Mouse (Mus musculus): ENCODE data around the gene Mrpl1. TPM values are rescaled to one million over a fixed set of nuclear protein-coding genes. Genes with fewer than 3 reads are reported as not detected.
A peak's percentile ranks its signal among the peaks of the same experiment; 100 is the strongest.

Mrpl1 gene
- 2.7 TPM in 2 replicates for polyA plus RNA-seq (2012; rRNA removed)

DNA sequence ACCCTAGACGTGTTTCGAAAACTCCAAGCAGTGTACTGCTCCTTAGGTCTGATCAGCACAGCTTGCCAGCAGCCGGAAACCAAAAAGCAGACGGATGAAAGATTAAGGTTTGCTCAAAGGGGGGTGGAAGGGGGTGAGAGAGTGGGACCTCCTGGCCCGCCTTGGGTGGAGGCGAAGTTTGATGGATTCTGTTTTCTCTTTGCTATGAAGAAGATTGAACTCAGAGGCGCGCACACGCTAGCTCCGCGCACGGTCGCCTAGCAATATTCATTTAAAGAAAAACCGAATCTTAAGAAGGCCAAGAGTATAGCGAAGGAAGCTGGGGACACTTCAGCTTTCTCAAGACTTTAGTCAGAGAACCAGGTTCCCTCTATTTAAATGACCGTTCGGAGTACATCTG, at the start of gene Mrpl1:
TSS of gene Mrpl1 (plus strand) at position 35 of the 400 bp plus-strand sequence.
- Histone ChIP-seq H3K27me3 (ENCODE audit: control insufficient read depth, insufficient read depth, low read length) (no peaks in the 10 kb centered on the region), H3K36me3 (ENCODE audit: control insufficient read depth, insufficient read depth, low read length) (no peaks in the 10 kb centered on the region), H3K27ac (ENCODE audit: control insufficient read depth, insufficient read depth, low read length) (peak within 1 kb of the TSS; percentile 90), H3K4me3 (ENCODE audit: control insufficient read depth, insufficient read depth, low read length) (peak within 1 kb of the TSS; percentile 63), H3K4me1 (replicated peaks; ENCODE audit: control insufficient read depth, insufficient read depth, low read length) (peaks cover 5% of the 10 kb centered on the region)
- peak; percentile 63 for DNase-seq
- under 1% methylated on average over 17 of the region's 17 CpGs for WGBS
- no peak for TF ChIP-seq CTCF (IDR thresholded peaks at IDR 0.05; ENCODE audit: borderline replicate concordance, control insufficient read depth, extremely low read depth, insufficient read depth, low read length, poor library complexity)
- no peak for TF ChIP-seq POLR2A (IDR thresholded peaks at IDR 0.05; ENCODE audit: control insufficient read depth, extremely low read depth, insufficient read depth, low read length, poor library complexity)

- DNase-seq = peak; percentile 42
- Histone ChIP-seq H3K27ac (ENCODE audit: control insufficient read depth, insufficient read depth, low read length) (peak overlapping the region; percentile 67), H3K4me3 (ENCODE audit: control insufficient read depth, insufficient read depth, low read length) (peak overlapping the region; percentile 77), H3K36me3 (ENCODE audit: control insufficient read depth, insufficient read depth, low read length) (no peaks in the 10 kb centered on the region), H3K27me3 (ENCODE audit: control insufficient read depth, insufficient read depth, low read length) (no peaks in the 10 kb centered on the region), H3K4me1 (replicated peaks; ENCODE audit: control insufficient read depth, insufficient read depth, low read length) (peaks cover 3% of the 10 kb centered on the region; the same call in 1 of the 2 replicates)
- no peak for TF ChIP-seq POLR2A (IDR thresholded peaks at IDR 0.05; ENCODE audit: control insufficient read depth, extremely low read depth, insufficient read depth, low read length, poor library complexity)
- TF ChIP-seq CTCF (IDR thresholded peaks at IDR 0.05; ENCODE audit: borderline replicate concordance, control insufficient read depth, extremely low read depth, insufficient read depth, low read length, poor library complexity) = no peak
- WGBS = under 1% methylated on average over 50 of the region's 50 CpGs
These were observed 48.6 kb upstream of the Mrpl1 start for GRCm38 (mm10) chr5:96160467-96161262.

GRCm38 (mm10) chr5:96161263-96161577, 48.1 kb upstream of the Mrpl1 start:
- no peaks in the 10 kb centered on the region for H3K36me3 ChIP-seq (ENCODE audit: control insufficient read depth, insufficient read depth, low read length)
- H3K4me3 ChIP-seq (ENCODE audit: control insufficient read depth, insufficient read depth, low read length) = peak overlapping the region; percentile 77
- peaks cover 3% of the 10 kb centered on the region; the same call in 1 of the 2 replicates for H3K4me1 ChIP-seq (replicated peaks; ENCODE audit: control insufficient read depth, insufficient read depth, low read length)
- H3K27me3 ChIP-seq (ENCODE audit: control insufficient read depth, insufficient read depth, low read length) = no peaks in the 10 kb centered on the region
- no peak for DNase-seq
- H3K27ac ChIP-seq (ENCODE audit: control insufficient read depth, insufficient read depth, low read length) = peak overlapping the region; percentile 67
- under 1% methylated on average over 41 of the region's 45 CpGs for WGBS
- TF ChIP-seq CTCF (IDR thresholded peaks at IDR 0.05; ENCODE audit: borderline replicate concordance, control insufficient read depth, extremely low read depth, insufficient read depth, low read length, poor library complexity) (no peak), POLR2A (IDR thresholded peaks at IDR 0.05; ENCODE audit: control insufficient read depth, extremely low read depth, insufficient read depth, low read length, poor library complexity) (no peak)

DNA sequence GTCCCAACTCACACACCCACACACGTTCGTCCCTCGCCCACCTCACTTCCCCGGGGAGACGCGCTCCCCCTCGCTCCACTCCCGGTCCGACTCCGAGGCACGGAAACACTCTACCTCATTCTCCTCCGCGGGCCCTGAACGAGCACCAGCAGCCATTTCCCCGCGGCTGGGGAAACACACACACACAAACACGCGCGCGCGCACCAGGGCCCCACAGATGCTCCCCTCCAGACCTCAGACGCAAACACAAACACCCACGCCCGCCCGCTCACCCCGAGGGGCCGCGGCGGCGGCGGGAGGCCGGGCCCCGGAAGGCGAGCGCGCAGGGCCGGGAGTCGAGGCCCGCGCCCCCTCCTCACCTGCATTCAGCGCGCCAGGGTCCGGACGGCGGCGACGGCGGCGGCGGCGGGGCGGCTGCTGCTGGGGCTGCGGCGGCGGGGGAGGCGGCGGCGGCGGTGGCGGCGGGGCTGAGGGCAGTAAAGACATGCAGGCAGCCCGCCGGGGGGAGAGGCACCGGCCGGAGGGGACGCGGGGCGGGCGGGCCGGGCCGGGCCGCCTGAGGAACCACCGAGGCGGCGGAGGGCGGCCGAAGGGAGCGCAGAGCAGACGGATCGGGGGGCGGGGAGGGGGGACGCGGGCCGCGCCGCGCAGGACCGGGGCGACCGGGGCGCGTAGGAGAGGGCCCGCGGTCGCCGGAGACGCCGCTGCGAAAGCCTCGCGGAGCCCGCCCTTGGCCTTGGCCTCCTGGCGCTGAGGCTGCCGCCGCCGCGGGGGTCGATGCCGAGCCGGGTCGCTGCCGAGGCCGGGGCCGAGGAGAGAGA, 47.5 kb upstream of the Mrpl1 start:
- peak overlapping the region; percentile 97 for H3K27ac ChIP-seq (ENCODE audit: control insufficient read depth, insufficient read depth, low read length)
- peak overlapping the region; percentile 77 for H3K4me3 ChIP-seq (ENCODE audit: control insufficient read depth, insufficient read depth, low read length)
- peak; percentile 74 for DNase-seq
- TF ChIP-seq POLR2A (IDR thresholded peaks at IDR 0.05; ENCODE audit: control insufficient read depth, extremely low read depth, insufficient read depth, low read length, poor library complexity) = peak; percentile 63; the same call in 1 of the 2 replicates
- TF ChIP-seq CTCF (IDR thresholded peaks at IDR 0.05; ENCODE audit: borderline replicate concordance, control insufficient read depth, extremely low read depth, insufficient read depth, low read length, poor library complexity) = no peak
- H3K36me3 ChIP-seq (ENCODE audit: control insufficient read depth, insufficient read depth, low read length) = no peaks in the 10 kb centered on the region
- under 1% methylated on average over 90 of the region's 114 CpGs for WGBS
- no peaks in the 10 kb centered on the region for H3K27me3 ChIP-seq (ENCODE audit: control insufficient read depth, insufficient read depth, low read length)
- peaks cover 3% of the 10 kb centered on the region; the same call in 1 of the 2 replicates for H3K4me1 ChIP-seq (replicated peaks; ENCODE audit: control insufficient read depth, insufficient read depth, low read length)

GRCm38 (mm10) chr5:96162399-96163331, 46.6 kb upstream of the Mrpl1 start:
- under 1% methylated on average over 56 of the region's 56 CpGs for WGBS
- TF ChIP-seq CTCF (IDR thresholded peaks at IDR 0.05; ENCODE audit: borderline replicate concordance, control insufficient read depth, extremely low read depth, insufficient read depth, low read length, poor library complexity) (no peak), POLR2A (IDR thresholded peaks at IDR 0.05; ENCODE audit: control insufficient read depth, extremely low read depth, insufficient read depth, low read length, poor library complexity) (peak; percentile 75)
- Histone ChIP-seq H3K36me3 (ENCODE audit: control insufficient read depth, insufficient read depth, low read length) (no peaks in the 10 kb centered on the region), H3K4me3 (ENCODE audit: control insufficient read depth, insufficient read depth, low read length) (peak overlapping the region; percentile 77), H3K27me3 (ENCODE audit: control insufficient read depth, insufficient read depth, low read length) (no peaks in the 10 kb centered on the region), H3K4me1 (replicated peaks; ENCODE audit: control insufficient read depth, insufficient read depth, low read length) (peaks cover 3% of the 10 kb centered on the region; the same call in 1 of the 2 replicates), H3K27ac (ENCODE audit: control insufficient read depth, insufficient read depth, low read length) (peak overlapping the region; percentile 100)
- DNase-seq = peak; percentile 79

Data from thymus, adult 2 months (tissue).